Mouse (Mus musculus) bone marrow, adult 2 months (tissue): ENCODE measurements around the gene Zfand5.

Experiments
- CTCF ChIP-seq: fragments of 200-500 bp; IDR thresholded peaks from 2 replicates; pipeline ENCODE4 v1.5.1; 2011; ENCODE audit warnings: low read length, control low read depth; ENCODE audit not compliant: control insufficient read depth, insufficient read depth
- POLR2A ChIP-seq: fragments of 200-500 bp; IDR thresholded peaks from 2 replicates; pipeline ENCODE4 v1.6.1; 2011; ENCODE audit warnings: low read depth, mild to moderate bottlenecking, control low read depth, low read length, borderline replicate concordance; ENCODE audit not compliant: control insufficient read depth

DNA sequence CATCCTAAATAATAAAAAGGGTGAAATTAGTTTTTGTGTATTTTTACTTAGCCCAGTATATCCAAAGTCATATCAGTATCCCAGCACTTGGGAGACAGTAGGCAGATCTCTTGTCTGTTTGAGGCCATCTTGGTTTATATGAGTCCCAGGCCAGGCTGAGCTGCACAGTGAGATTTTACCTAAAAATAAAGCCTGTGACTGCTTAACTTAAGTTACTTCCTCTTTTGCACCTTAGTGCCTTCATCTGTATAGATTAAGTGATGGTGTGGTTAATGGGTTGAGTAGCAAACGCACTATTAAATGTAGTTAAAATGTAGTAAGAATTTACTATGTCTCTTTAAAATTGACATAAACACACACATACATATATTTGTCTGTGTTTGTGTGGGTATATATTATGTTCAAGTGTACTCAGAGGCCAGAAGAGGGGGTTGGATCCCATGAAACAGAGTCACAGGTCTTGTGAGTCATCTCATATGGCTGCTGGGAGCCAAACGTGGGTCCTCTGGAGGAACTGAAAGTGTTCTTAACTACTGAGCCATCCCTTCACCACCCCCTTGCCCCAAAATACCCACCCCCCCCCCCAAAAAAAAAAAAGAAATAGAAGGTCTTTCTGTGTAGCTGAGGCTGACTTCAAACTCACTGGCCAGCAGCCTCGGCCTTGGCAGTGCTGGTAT is 14.5 kb downstream of the Zfand5 start:
- TF ChIP-seq CTCF (no peak), POLR2A (no peak)
